Mouse (Mus musculus) liver, embryonic 14.5 days (tissue): ENCODE data around the gene Otol1. TPM values are rescaled to one million over a fixed set of nuclear protein-coding genes. Genes with fewer than 3 reads are reported as not detected.

Experiments used
- ATAC-seq: fragments of 200-750 bp; cut with Nextera tagmentation; 2 replicates; pipeline ENCODE4 v1.8.0; 2017; ENCODE audit warnings: moderate number of reproducible peaks, mild to moderate bottlenecking, moderate library complexity; ENCODE audit not compliant: insufficient read depth
- DNase-seq, 3 experiments: peaks; one replicate each; pipeline ENCODE4 v3.0.0-alpha.2; 2012 to 2013; ENCODE audit warnings: low read depth in 3 of 3, low spot score in 3 of 3
- H3K27ac ChIP-seq: fragments of 300-500 bp; sonication (generic); 2 replicates; pipeline ENCODE4 v1.5.1; 2014; ENCODE audit warnings: moderate library complexity, mild to moderate bottlenecking, control low read depth, inconsistent platforms
- H3K27me3 ChIP-seq: fragments of 300-500 bp; sonication (generic); 2 replicates; pipeline ENCODE4 v1.6.1; 2014; ENCODE audit warnings: mild to moderate bottlenecking, low read length, moderate library complexity; ENCODE audit not compliant: control insufficient read depth, insufficient read depth
- H3K36me3 ChIP-seq: fragments of 300-500 bp; sonication (generic); replicated peaks from 2 replicates; pipeline ENCODE4 v1.6.1; 2014; ENCODE audit warnings: low read depth; ENCODE audit not compliant: control insufficient read depth, insufficient read depth
- H3K4me1 ChIP-seq, 2 experiments: fragments of 200-500 bp in 1 of 2; fragments of 300-500 bp in 1 of 2; sonication (generic) in 1 of 2; replicated peaks; 2 replicates each; pipeline ENCODE4 v1.6.1; 2012 to 2014; ENCODE audit warnings: antibody characterized with exemption in 1 of 2, inconsistent platforms in 1 of 2, low read length in 1 of 2; ENCODE audit not compliant: control insufficient read depth in 2 of 2, insufficient read depth in 2 of 2
- H3K4me2 ChIP-seq: fragments of 300-500 bp; sonication (generic); 2 replicates; pipeline ENCODE4 v1.6.1; 2014; ENCODE audit warnings: low read depth, mild to moderate bottlenecking, control low read depth, moderate library complexity
- H3K4me3 ChIP-seq, 2 experiments: fragments of 200-500 bp in 1 of 2; fragments of 300-500 bp in 1 of 2; sonication (generic) in 1 of 2; 2 replicates each; pipeline ENCODE4 v1.5.1; 2012 to 2014; ENCODE audit warnings: low read depth in 2 of 2, low read length in 2 of 2, mild to moderate bottlenecking in 2 of 2, control low read depth in 1 of 2, inconsistent platforms in 1 of 2, moderate library complexity in 1 of 2; ENCODE audit not compliant: insufficient read depth in 1 of 2
- H3K9ac ChIP-seq: fragments of 300-500 bp; sonication (generic); replicated peaks from 2 replicates; pipeline ENCODE4 v1.6.1; 2014; ENCODE audit warnings: mild to moderate bottlenecking, control low read depth, moderate library complexity
- H3K9me3 ChIP-seq: fragments of 300-500 bp; sonication (generic); 2 replicates; pipeline ENCODE4 v1.6.1; 2016; ENCODE audit warnings: low read length, mixed read lengths; ENCODE audit not compliant: control insufficient read depth
- CTCF ChIP-seq: IDR thresholded peaks from 2 replicates; pipeline ENCODE4 v1.5.1; 2016; ENCODE audit warnings: antibody characterized with exemption, low read depth, control low read depth
- EP300 ChIP-seq: IDR thresholded peaks from 2 replicates; pipeline ENCODE4 v1.6.1; 2016; ENCODE audit warnings: antibody characterized with exemption, low read depth
- WGBS: fragments of 180-500 bp; shearing (Covaris S2); extraction: QIAGEN DNeasy Blood & Tissue Kit; methylation state at CpG from one replicate; pipeline ENCODE4 v1.1.7; 2014; ENCODE audit not compliant: insufficient replicate concordance; 5-methylcytosine and 5-hydroxymethylcytosine counted together
- polyA plus RNA-seq, 2 experiments: library from polyadenylated mRNA; depleted of rRNA in 1 of 2; stranded (reverse) in 1 of 2; unstranded in 1 of 2; fragments of >200 nt; fragmentation: Nextera tagmentation in 1 of 2; extraction: Ambion mirVana in 1 of 2; gene quantifications; 2 replicates each; pipeline versions ENCODE4 v1.2.1 to v1.2.3; 2012 to 2014

Gene Otol1
- polyA plus RNA-seq (2012; rRNA removed): not detected in 2 replicates
- polyA plus RNA-seq (2014; fragmentation: Nextera tagmentation; extraction: Ambion mirVana): not detected in 2 replicates

- no peak within 1 kb of the TSS for H3K9ac ChIP-seq
- H3K36me3 ChIP-seq: no peaks in the 10 kb centered on the region
- H3K9me3 ChIP-seq: no peaks in the 10 kb centered on the region
- no peak within 1 kb of the TSS for H3K4me2 ChIP-seq
- H3K4me1 ChIP-seq: no peaks in the 10 kb centered on the region
- ATAC-seq (no peak), DNase-seq (no peak)
- no peaks in the 10 kb centered on the region for H3K27me3 ChIP-seq
- TF ChIP-seq CTCF (no peak), EP300 (no peak)
- no peak within 1 kb of the TSS for H3K27ac ChIP-seq
- H3K4me3 ChIP-seq: no peak within 1 kb of the TSS
- 50% methylated on average over 4 of the region's 4 CpGs for WGBS
Observed at GRCm38 (mm10) chr3:70007313-70007712, at the start of gene Otol1. Gene Otol1, plus strand, starts transcription at chr3:70007613.

GRCm38 (mm10) chr3:69962187-69962586 lies 45.2 kb upstream of the Otol1 start:
- DNase-seq: peak in 2 of 3 experiments; percentile 2 to 3
- ATAC-seq: no peak
- Histone ChIP-seq H3K9ac (no peak overlapping the region), H3K27ac (no peak overlapping the region), H3K27me3 (no peaks in the 10 kb centered on the region), H3K36me3 (no peaks in the 10 kb centered on the region), H3K4me2 (no peak overlapping the region), H3K4me1 (no peaks in the 10 kb centered on the region), H3K9me3 (no peaks in the 10 kb centered on the region), H3K4me3 (no peak overlapping the region)
- 35% methylated on average over 5 of the region's 5 CpGs for WGBS
- peak; percentile 76 for TF ChIP-seq CTCF
- TF ChIP-seq EP300: no peak

- 64% methylated on average over 6 of the region's 6 CpGs for WGBS
- DNase-seq (no peak), ATAC-seq (no peak)
- Histone ChIP-seq H3K4me2 (no peak overlapping the region), H3K4me1 (no peaks in the 10 kb centered on the region), H3K27ac (no peak overlapping the region), H3K36me3 (no peaks in the 10 kb centered on the region), H3K27me3 (no peaks in the 10 kb centered on the region), H3K9ac (no peak overlapping the region), H3K9me3 (no peaks in the 10 kb centered on the region), H3K4me3 (no peak overlapping the region)
- TF ChIP-seq EP300 (no peak), CTCF (no peak)
Observed at GRCm38 (mm10) chr3:69971482-69972097, 35.8 kb upstream of the Otol1 start.

GRCm38 (mm10) chr3:69978092-69978491 lies 29.3 kb upstream of the Otol1 start:
- Histone ChIP-seq H3K4me2 (no peak overlapping the region), H3K27ac (no peak overlapping the region), H3K27me3 (no peaks in the 10 kb centered on the region), H3K9ac (no peak overlapping the region), H3K36me3 (no peaks in the 10 kb centered on the region), H3K4me3 (no peak overlapping the region), H3K9me3 (no peaks in the 10 kb centered on the region), H3K4me1 (no peaks in the 10 kb centered on the region)
- no peak for DNase-seq
- TF ChIP-seq EP300 (no peak), CTCF (no peak)
- no peak for ATAC-seq

- no peak overlapping the region for H3K4me3 ChIP-seq
- no peak overlapping the region for H3K9ac ChIP-seq
- DNase-seq (no peak), ATAC-seq (no peak)
- no peak overlapping the region for H3K27ac ChIP-seq
- H3K36me3 ChIP-seq: no peaks in the 10 kb centered on the region
- no peak overlapping the region for H3K4me2 ChIP-seq
- H3K27me3 ChIP-seq: no peaks in the 10 kb centered on the region
- WGBS: 56% methylated on average over 4 of the region's 4 CpGs
- no peaks in the 10 kb centered on the region for H3K4me1 ChIP-seq
- no peaks in the 10 kb centered on the region for H3K9me3 ChIP-seq
- TF ChIP-seq CTCF: no peak
- no peak for TF ChIP-seq EP300
Observed at GRCm38 (mm10) chr3:69993806-69994205, 13.6 kb upstream of the Otol1 start.
